Mouse (Mus musculus): ENCODE measurements around the gene Zfpm1.

DNA sequence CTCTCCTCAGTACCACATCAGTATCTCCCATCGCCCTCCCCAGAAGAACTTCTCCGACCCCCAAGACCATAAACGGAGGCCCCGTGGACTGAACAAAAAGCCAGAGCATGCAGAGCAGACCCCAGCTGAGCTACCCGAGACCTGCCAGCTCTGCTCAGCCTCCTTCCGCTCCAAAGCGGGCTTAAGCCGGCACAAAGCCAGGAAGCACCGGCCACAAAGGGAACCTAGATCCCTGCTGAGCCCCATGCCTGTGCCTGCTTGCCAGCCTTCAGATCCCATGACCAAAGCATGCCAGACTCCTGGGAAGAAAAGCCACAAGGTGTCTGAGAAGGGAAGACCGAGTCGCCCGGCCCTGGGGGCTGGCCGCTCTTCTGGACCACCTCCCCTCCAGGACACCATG, 15.1 kb upstream of the Zfpm1 start:
- no peak for TF ChIP-seq POLR2A (IDR thresholded peaks at IDR 0.05; ENCODE audit: borderline replicate concordance, low read depth, low read length)
- TF ChIP-seq CTCF (IDR thresholded peaks at IDR 0.05; ENCODE audit: low read depth, low read length), result no peak

Data from bone marrow macrophage, adult 2 months (primary cell).